8 mouse cellular contexts compared by ENCODE assay signal in the genomic region with DNA sequence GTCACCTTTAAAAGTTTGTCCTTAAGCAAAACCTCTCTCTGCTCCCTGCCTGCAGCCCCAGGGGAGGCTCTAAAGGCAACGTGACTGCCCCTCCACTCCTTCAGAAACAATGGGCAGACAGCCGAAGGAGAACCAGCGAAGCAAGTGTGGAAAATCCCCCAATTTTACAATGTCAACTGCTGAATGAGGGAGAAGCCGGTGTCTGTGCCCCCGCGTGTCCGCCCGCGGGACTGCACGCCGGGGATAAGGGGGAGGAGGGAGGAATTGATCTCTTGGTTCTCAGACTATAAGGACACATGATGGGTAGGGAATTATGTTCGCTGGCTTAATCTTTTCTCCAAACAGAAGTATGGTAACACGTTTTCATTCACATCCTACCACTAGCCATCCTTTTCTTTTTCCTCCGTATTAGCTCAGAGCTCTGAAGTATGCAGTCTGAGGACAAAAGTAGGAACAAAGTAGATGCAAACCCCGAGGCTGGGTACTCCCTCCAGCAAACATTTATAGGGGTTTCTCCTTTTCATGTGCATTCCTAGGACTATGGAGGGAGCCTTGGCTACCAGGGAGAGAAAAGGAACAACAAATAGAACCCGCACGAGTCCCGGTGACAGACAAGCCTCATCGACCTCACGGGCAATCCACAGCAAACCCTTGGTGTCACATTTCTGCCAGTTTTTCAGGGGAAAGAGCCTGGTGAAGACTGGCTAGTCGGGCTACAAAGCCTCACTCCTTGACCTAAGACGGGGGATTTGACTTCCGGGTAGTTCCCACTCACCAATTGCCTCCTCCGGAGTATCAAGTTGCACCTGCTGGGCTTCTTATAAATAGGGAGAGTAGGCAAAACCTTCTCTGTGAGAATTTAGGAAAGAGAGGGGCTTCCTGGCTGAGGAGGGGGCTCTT. TPM values are rescaled to one million over a fixed set of nuclear protein-coding genes. Genes with fewer than 3 reads are reported as not detected.
A peak's percentile ranks its signal among the peaks of the same experiment; 100 is the strongest.
DNase-seq lines count a peak whose midpoint lies in the region; ATAC-seq lines count a peak whose summit lies in the region.

No protein-coding gene starts in this region.

- WGBS in embryonic facial prominence, embryonic 11.5 days: under 1% methylated on average over 24 of the region's 24 CpGs
- under 1% methylated on average over 24 of the region's 24 CpGs for whole genome bisulfite sequencing in limb, embryonic 10.5 days
- WGBS in midbrain, embryonic 12.5 days: under 1% methylated on average over 24 of the region's 24 CpGs

- ATAC-seq in embryonic facial prominence, embryonic 11.5 days (replicated peaks; ENCODE audit: insufficient number of reproducible peaks, low FRiP score, low TSS enrichment, low read depth): no peak
- ATAC-seq in midbrain, embryonic 12.5 days (ENCODE audit: low FRiP score, low read depth): peak; percentile 55

- H3K27ac ChIP-seq in embryonic facial prominence, embryonic 11.5 days (replicated peaks; ENCODE audit: low read depth, low read length): no peak overlapping the region
- H3K27ac ChIP-seq in limb, embryonic 10.5 days: peak overlapping the region; percentile 81
- peak overlapping the region; percentile 68 for H3K27ac ChIP-seq in midbrain, embryonic 12.5 days (replicated peaks)

- peak overlapping the region; percentile 44 for H3K4me2 ChIP-seq in embryonic facial prominence, embryonic 11.5 days (ENCODE audit: low read depth, low read length)
- peak overlapping the region; percentile 47 for H3K4me2 ChIP-seq in midbrain, embryonic 12.5 days (replicated peaks)

- peaks cover 6% of the 10 kb centered on the region; the same call in 1 of the 2 replicates for H3K27me3 ChIP-seq in embryonic facial prominence, embryonic 11.5 days (ENCODE audit: control insufficient read depth, insufficient read depth, low read length)
- peaks cover 35% of the 10 kb centered on the region for H3K27me3 ChIP-seq in limb, embryonic 10.5 days (ENCODE audit: low read depth, poor library complexity, severe bottlenecking)
- peaks cover 18% of the 10 kb centered on the region for H3K27me3 ChIP-seq in midbrain, embryonic 12.5 days

- peak overlapping the region; percentile 44 for H3K9ac ChIP-seq in embryonic facial prominence, embryonic 11.5 days (replicated peaks; ENCODE audit: low read length)
- H3K9ac ChIP-seq in midbrain, embryonic 12.5 days (replicated peaks): peak overlapping the region; percentile 37

- peak overlapping the region; percentile 2; the same call in 1 of the 2 replicates for H3K4me3 ChIP-seq in embryonic facial prominence, embryonic 11.5 days (ENCODE audit: low read depth, low read length)
- peak overlapping the region; percentile 41 for H3K4me3 ChIP-seq in limb, embryonic 10.5 days
- H3K4me3 ChIP-seq in midbrain, embryonic 12.5 days: peak overlapping the region; percentile 20

- DNase-seq in 3134 (ENCODE audit: extremely low read depth, insufficient read length, low spot score): peak; percentile 95
- DNase-seq in adrenal gland, postnatal 25 days: peak; percentile 90
- peak; percentile 94 for DNase-seq in embryonic facial prominence, embryonic 11.5 days (ENCODE audit: low spot score)
- peak; percentile 99 for DNase-seq in heart, adult 11 months
- peak; percentile 96 for DNase-seq in kidney, adult 11 months
- DNase-seq in limb, embryonic 10.5 days (ENCODE audit: low spot score): peak; percentile 92
- peak; percentile 83 for DNase-seq in skeletal muscle tissue, adult 2 months (ENCODE audit: low read depth, low spot score)

- no peaks in the 10 kb centered on the region for H3K36me3 ChIP-seq in embryonic facial prominence, embryonic 11.5 days (replicated peaks; ENCODE audit: control insufficient read depth, insufficient read depth, low read depth, low read length)
- H3K36me3 ChIP-seq in limb, embryonic 10.5 days: no peaks in the 10 kb centered on the region
- H3K36me3 ChIP-seq in midbrain, embryonic 12.5 days: no peaks in the 10 kb centered on the region

- no peaks in the 10 kb centered on the region for H3K9me3 ChIP-seq in embryonic facial prominence, embryonic 11.5 days (replicated peaks; ENCODE audit: control insufficient read depth, low read length)
- no peaks in the 10 kb centered on the region for H3K9me3 ChIP-seq in limb, embryonic 10.5 days (replicated peaks)
- H3K9me3 ChIP-seq in midbrain, embryonic 12.5 days: no peaks in the 10 kb centered on the region

- peaks cover 3% of the 10 kb centered on the region for H3K4me1 ChIP-seq in embryonic facial prominence, embryonic 11.5 days (ENCODE audit: control insufficient read depth, insufficient read depth, low read length)
- peaks cover 44% of the 10 kb centered on the region for H3K4me1 ChIP-seq in limb, embryonic 10.5 days
- H3K4me1 ChIP-seq in midbrain, embryonic 12.5 days: peaks cover 58% of the 10 kb centered on the region

RNA-seq across cellular contexts. Expression of a gene that starts 3.1 kb away (rescaled TPM):
- total RNA-seq in adrenal gland, postnatal 25 days (2021): 140 and 171 TPM in 2 replicates
- 10.5 and 10.9 TPM in 2 replicates for polyA plus RNA-seq in embryonic facial prominence, embryonic 11.5 days (2014; fragmentation: Nextera tagmentation; extraction: Ambion mirVana)
- polyA plus RNA-seq in limb, embryonic 10.5 days (2016; fragmentation: Nextera tagmentation; extraction: Ambion mirVana): 3.0 and 3.6 TPM in 2 replicates
- 10.8 and 11.8 TPM in 2 replicates for polyA plus RNA-seq in midbrain, embryonic 12.5 days (2016; fragmentation: Nextera tagmentation; extraction: Ambion mirVana)
